Mouse (Mus musculus): ENCODE results near the gene Igsf23.
"Not testable (repeated sequence)": the region's sequence is repeated elsewhere in the genome, so short reads cannot be mapped to it uniquely, and the experiment has no call there.

Gene Igsf23

GRCm38 (mm10) chr7:19950589-19950988 lies at the start of gene Igsf23:
TSS of gene Igsf23 (minus strand) at chr7:19950756.
- DNase-seq = peak in 1 of 2 experiments; percentile 59

DNA sequence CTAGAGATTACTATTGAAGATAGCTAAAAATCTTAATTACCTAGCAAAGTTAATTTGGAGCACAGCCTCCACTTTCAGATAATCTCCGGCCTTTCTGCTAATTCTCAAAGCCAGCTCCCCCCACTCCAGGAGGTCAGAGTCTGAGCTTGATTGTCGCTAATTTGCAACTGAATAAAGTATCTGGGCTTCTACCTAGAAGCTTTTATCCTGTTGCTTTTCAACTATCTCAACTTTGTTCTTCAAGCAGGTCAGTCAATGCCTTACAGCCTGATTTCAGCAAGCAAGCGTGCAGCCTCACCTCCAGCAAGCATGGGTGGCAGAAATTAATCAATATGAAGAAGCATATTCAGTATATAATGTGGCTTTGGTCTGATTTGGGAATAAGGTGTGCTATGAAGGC lies 46.2 kb upstream of the Igsf23 start:
- not testable (repeated sequence) for DNase-seq

- not testable (repeated sequence) for DNase-seq
Observed at GRCm38 (mm10) chr7:19991165-19991564, 40.6 kb upstream of the Igsf23 start, which contains the start of gene Nlrp9b. TSS of gene Nlrp9b (plus strand) at chr7:19991465.

- DNase-seq = no peak
Observed at GRCm38 (mm10) chr7:19971516-19971915, 21.0 kb upstream of the Igsf23 start.

DNA sequence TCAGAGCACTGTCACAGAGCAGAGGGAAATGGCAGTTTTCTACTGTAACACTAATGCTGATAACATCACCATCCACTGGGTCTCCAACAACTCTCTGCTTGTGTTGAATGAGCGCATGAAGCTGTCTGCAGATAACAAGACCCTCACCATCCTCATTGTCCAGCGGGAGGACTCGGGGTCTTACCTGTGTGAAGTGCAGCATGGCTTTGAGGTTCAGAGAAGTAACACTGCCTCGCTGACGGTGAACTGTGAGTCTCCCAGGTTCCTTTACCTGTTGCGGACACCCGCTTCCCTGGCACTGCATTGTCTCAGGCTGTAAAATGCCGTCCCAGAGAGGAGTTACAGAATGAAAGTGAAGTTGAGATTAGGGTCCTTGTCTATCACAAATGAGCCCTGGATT lies 19.6 kb upstream of the Igsf23 start:
- no peak for DNase-seq

DNA sequence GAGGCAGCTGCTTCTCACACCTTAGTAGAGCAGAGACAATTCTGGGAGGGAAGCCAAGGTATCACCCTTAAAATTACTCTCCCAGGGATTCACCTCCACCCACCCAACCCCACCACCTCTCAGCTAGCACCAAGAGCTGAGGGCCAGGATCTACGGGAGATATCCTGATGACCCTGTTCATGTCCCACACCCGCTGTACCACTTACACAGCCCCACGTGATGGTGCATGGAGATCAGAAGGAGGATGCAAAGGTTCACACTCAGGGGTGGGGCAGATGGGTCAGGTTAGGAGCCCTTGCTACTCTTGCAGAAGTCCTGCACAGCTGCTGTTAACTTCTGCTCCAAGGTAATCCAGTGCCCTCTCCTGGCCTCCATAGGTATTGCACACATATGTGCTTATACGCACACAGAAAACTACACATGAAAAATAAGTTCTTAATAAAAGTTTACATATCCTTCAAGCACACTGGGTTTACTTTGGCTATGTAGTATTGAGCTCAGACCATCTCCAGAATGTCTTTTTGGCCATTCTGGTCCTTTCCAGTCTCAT lies 19.1 kb upstream of the Igsf23 start:
- DNase-seq = no peak

- no peak for DNase-seq
Observed at GRCm38 (mm10) chr7:19969106-19969505, 18.6 kb upstream of the Igsf23 start.

GRCm38 (mm10) chr7:19964985-19965579 lies 14.5 kb upstream of the Igsf23 start, which contains the start of gene Ceacam20:
TSS of gene Ceacam20 (plus strand) at chr7:19965412.
- no peak for DNase-seq

GRCm38 (mm10) chr7:19962423-19962822 lies 11.9 kb upstream of the Igsf23 start:
- DNase-seq = no peak

DNA sequence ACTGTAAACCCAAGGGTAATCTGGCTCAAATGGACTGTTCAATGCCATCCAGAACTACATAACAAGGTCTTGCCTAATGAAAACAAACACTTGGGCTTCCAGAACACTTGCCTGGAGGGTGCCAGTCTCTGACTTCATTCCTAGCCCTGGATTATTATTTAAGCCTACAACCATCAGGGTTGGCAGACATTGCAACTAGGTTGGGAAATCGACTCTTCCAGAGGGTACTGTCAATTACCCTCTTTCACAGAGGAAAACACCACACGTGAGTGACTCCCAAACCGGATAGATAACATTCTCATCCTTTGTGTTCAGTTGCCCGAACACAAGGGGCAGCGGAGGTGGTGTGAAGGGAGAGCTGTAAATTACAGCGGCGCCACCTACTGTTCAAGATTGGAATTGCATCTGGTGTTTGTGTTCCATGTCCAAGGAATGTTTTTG lies 5.8 kb upstream of the Igsf23 start:
- DNase-seq = peak; percentile 88 to 89

GRCm38 (mm10) chr7:19955861-19956260 lies 5.3 kb upstream of the Igsf23 start:
- DNase-seq = no peak

DNA sequence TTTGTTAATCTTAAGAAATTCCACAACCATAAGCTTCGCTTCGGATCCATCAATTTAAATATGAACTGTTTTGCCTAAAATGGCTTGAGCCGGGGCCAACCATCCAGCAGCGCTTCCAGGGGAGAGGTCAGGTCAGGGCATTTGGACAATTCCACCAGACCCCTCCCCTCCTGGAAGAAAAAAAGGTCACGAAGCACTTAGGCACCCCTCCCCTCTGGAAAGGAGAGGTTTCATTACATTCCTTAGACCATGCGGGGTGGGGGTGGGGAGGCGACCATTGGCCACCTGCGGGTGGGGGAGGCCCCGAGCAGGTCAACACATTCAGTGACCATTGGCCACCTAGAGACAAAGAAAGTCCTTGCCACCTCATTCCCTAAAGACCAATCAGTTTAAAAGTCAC lies 2.5 kb upstream of the Igsf23 start:
- DNase-seq = no peak

DNA sequence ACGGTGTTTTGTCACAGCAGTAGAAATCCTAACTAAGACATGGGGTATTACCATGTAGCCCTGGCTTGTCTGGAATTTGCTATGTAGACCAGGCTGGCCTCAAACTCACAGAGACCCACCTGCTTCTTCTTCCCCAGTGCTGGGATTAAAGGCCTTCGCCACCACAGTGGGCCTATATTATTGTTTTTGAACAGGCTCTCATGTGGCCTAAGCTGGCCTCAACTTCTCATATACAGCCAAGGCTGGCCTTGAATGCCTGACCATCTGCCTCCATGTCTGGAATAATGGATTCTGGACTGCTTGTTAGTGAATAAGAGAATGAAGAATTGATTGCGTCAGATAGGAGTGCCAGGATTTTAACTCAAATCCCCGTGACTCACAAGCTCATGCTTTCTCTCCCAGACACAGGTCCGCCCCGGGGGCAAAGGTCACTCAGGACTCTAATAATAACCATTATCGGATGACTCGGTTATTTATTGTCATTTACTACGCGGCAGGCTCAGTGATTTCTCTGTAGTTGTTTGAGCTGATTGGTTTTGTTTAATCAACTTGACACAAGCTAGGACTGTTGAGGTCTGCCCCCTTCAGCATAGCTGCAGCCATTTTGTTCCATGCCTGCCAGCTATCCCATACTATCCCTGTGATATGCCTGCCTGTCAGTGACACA lies 1.9 kb upstream of the Igsf23 start:
- DNase-seq = no peak

DNA sequence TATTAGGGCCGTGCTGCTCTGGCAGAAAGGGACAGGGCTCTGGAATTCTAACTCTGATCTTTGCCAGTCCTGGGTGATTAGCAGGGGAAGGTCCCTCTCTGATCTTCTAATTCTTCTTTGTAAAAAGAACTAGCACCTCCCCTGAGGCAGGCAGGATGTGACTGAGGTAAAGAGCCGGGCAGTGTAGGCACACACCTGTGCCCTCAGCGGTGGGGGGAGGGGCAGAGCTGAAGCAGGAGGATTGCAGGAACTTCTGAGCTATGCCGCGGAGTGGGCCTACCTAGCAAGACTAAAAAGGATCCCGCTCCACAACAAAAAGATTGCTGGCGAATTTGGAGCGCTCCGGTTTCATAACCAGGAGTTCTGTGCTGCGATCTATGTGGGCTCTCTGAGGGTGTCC lies 560 bp downstream of the Igsf23 start:
- DNase-seq = peak; percentile 91 to 95

- DNase-seq = no peak
Observed at GRCm38 (mm10) chr7:19948956-19949355, 1.6 kb downstream of the Igsf23 start.

DNA sequence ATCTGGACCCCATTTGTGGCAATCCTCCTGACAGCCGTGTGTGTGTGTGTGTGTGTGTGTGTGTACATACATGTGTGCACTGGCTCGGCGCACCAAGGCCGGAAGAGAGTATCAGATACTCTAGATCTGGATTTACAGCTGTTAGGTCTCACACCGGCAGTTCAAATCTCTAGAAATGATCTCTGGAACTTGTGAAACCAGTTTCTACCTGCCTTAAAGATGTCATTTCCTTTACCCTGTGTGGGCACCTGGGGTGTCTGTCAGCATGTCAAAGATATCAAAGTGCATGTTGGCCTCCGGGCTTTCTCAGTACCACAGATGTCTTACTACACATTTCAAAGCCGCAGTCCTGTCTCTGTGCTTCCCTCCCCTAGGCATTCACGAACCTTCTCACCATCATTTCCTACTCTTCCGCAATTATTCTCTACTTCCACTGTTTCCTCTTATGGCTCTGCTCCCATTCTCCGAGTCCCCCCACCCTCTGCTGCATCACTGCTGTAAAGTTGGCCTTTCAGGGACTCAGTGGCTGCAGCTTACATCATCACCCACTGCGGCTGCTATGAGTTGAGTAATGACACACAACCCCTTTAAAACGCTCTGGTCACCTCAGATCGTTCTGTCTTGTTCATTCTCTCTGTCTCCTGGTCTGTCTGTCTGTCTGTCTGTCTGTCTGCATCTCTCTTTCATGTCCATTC lies 4.6 kb downstream of the Igsf23 start:
- DNase-seq = peak; percentile 56 to 74

GRCm38 (mm10) chr7:19945201-19945600 lies 5.4 kb downstream of the Igsf23 start:
- DNase-seq = peak in 1 of 2 experiments; percentile 47

DNA sequence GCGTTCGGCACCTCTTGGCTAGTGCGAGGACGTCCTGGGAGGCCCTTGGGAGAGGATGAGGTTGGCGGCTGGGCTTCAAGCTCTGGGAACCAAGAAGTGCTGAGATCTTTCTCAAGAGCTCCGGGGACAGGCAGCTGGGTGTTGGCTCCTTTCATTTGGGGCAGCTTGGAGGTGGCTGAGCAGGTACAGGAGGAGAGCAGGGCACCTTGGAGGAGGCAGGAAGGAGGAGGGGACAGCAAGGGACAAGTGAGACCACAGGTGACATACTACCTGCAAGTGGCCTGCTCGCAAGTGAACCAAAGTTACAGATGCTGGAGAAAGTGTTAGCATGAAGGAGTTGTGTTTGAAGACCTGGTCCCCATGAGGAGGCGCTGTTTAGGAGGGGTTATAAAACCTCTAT lies 5.8 kb downstream of the Igsf23 start:
- DNase-seq = peak in 1 of 2 experiments; percentile 39

GRCm38 (mm10) chr7:19940256-19940655 lies 10.3 kb downstream of the Igsf23 start:
- DNase-seq = peak; percentile 65 to 77

DNA sequence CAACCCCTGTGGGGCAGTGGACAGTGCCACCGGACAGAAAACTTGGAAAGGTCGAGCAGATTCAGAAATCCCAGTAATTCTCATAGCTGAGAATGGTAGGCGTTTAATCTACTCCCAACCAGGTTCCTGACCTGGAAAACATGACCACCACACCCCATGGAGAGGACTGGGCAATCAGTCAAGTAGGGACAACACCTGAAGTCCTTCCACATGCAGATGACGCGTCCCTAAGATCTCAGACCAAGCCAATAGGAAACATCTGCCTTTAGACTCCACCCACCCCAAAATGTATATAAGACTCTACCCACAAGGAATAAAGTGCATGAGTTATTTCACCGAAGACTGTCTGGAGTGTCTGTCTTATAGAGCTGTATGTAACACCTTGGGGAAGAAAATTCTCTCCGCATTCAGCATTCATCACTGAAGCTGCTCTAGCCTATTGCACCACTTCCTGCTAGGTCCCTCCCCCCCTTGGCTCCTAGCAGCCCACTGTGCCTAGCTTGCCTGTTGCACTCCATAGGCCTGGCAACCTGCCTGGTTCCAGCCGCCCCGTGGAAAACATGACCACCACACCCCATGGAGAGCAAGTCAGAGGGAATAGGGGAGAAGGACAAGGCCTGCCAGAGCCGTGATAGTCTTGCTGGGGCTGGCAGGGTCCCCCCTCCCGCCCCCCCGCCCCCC lies 10.9 kb downstream of the Igsf23 start:
- DNase-seq = peak; percentile 70 to 83

- DNase-seq = no peak
Observed at GRCm38 (mm10) chr7:19937229-19937821, 13.2 kb downstream of the Igsf23 start.

DNA sequence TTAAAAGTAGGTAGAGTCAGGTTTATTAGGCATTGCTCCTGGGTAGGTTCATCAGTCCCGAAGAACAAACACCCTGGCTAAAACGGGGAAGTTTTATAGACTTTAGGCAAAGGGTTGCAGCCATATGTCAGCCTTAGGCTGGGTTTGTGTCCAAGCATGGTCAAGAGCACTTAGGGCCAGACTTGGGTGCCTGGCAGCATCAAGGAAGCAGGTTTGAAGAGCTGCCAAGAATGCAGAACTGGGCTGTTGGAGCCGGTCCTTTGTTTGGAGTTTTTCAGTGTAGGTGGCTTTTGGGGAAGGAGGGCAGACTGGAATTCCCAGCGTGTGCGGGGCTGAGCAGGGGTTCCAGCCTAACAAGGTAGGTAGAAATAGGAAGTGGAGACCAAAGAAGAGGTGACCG lies 14.6 kb downstream of the Igsf23 start:
- DNase-seq = no peak

All from thymus, postnatal 36 days (tissue).